Mouse (Mus musculus) C2C12 (cell line): ENCODE data around the gene Adamts12. TPM values are rescaled to one million over a fixed set of nuclear protein-coding genes. Genes with fewer than 3 reads are reported as not detected.

Experiments used
- H3K27me3 ChIP-seq: one replicate; pipeline ENCODE4 v1.6.1; 2011; ENCODE audit not compliant: control insufficient read depth, insufficient read depth, insufficient read length
- H3K36me3 ChIP-seq: one replicate; pipeline ENCODE4 v1.6.1; 2011; ENCODE audit not compliant: control insufficient read depth, insufficient read depth
- H3K4me3 ChIP-seq: one replicate; pipeline ENCODE4 v1.5.1; 2011; ENCODE audit warnings: mild to moderate bottlenecking, control low read depth; ENCODE audit not compliant: poor library complexity, insufficient read depth, severe bottlenecking
- H3K79me2 ChIP-seq: one replicate; pipeline ENCODE4 v1.6.1; 2011; ENCODE audit not compliant: control insufficient read depth, insufficient read depth
- H3K79me3 ChIP-seq: one replicate; pipeline ENCODE4 v1.6.1; 2011; ENCODE audit warnings: low read depth, control low read depth
- H3ac ChIP-seq: one replicate; pipeline ENCODE3; 2011; ENCODE audit warnings: low read depth; ENCODE audit not compliant: control insufficient read depth, insufficient read length
- CEBPB ChIP-seq: IDR thresholded peaks from one replicate; pipeline ENCODE4 v1.6.1; 2011; ENCODE audit warnings: low read depth, mild to moderate bottlenecking, control low read depth, moderate library complexity
- CTCF ChIP-seq: IDR thresholded peaks from one replicate; pipeline ENCODE4 v1.5.1; 2011; ENCODE audit not compliant: control insufficient read depth, insufficient read depth, insufficient read length
- FOSL1 ChIP-seq: IDR thresholded peaks from one replicate; pipeline ENCODE4 v1.8.0; 2011; ENCODE audit warnings: mild to moderate bottlenecking, low read length; ENCODE audit not compliant: poor library complexity, insufficient read depth, severe bottlenecking
- MAX ChIP-seq: IDR thresholded peaks from one replicate; pipeline ENCODE4 v1.6.1; 2011; ENCODE audit warnings: mild to moderate bottlenecking, control low read depth
- MYOD1 ChIP-seq: IDR thresholded peaks from one replicate; pipeline ENCODE4 v1.6.1; 2011; ENCODE audit warnings: low read depth; ENCODE audit not compliant: control insufficient read depth, insufficient read length
- MYOG ChIP-seq: IDR thresholded peaks from one replicate; pipeline ENCODE4 v1.6.1; 2011; ENCODE audit not compliant: control insufficient read depth, insufficient read length; ENCODE audit errors: extremely low read depth
- USF1 ChIP-seq: IDR thresholded peaks from one replicate; pipeline ENCODE4 v1.6.1; 2011; ENCODE audit warnings: low read depth, mild to moderate bottlenecking, control low read depth, moderate library complexity
- polyA plus RNA-seq: library from polyadenylated mRNA; unstranded; fragments of >200 nt; fragmentation: generic; extraction: Trizol; gene quantifications from one replicate; pipeline ENCODE4 v1.2.1, GENCODE M21; 2012; ENCODE audit warnings: missing spikeins

The Adamts12 gene
- polyA plus RNA-seq, 1 experiment = 0.14 TPM

GRCm38 (mm10) chr15:11246402-11246801 is 181.8 kb downstream of the Adamts12 start:
- TF ChIP-seq MYOD1 = no peak
- TF ChIP-seq FOSL1 = no peak
- no peak for TF ChIP-seq USF1
- TF ChIP-seq MYOG = no peak
- TF ChIP-seq MAX = no peak
- TF ChIP-seq CEBPB = no peak
- no peak for TF ChIP-seq CTCF
- H3ac ChIP-seq = no peak overlapping the region
- no peaks in the 10 kb centered on the region for H3K79me2 ChIP-seq
- H3K36me3 ChIP-seq = no peaks in the 10 kb centered on the region
- H3K27me3 ChIP-seq = no peaks in the 10 kb centered on the region
- no peak overlapping the region for H3K4me3 ChIP-seq
- H3K79me3 ChIP-seq = no peaks in the 10 kb centered on the region

GRCm38 (mm10) chr15:11279273-11280080 is 214.9 kb downstream of the Adamts12 start:
- Histone ChIP-seq H3K4me3 (no peak overlapping the region), H3K36me3 (no peaks in the 10 kb centered on the region), H3K79me3 (no peaks in the 10 kb centered on the region), H3K79me2 (no peaks in the 10 kb centered on the region), H3ac (no peak overlapping the region), H3K27me3 (peaks cover 9% of the 10 kb centered on the region)
- no peak for TF ChIP-seq CTCF
- TF ChIP-seq CEBPB = no peak
- TF ChIP-seq MAX = no peak
- no peak for TF ChIP-seq MYOG
- TF ChIP-seq FOSL1 = no peak
- TF ChIP-seq USF1 = no peak
- TF ChIP-seq MYOD1 = no peak

- H3K4me3 ChIP-seq = no peak overlapping the region
- H3K79me3 ChIP-seq = no peaks in the 10 kb centered on the region
- H3K79me2 ChIP-seq = no peaks in the 10 kb centered on the region
- TF ChIP-seq MYOG (no peak), FOSL1 (no peak), MYOD1 (no peak), MAX (no peak), USF1 (no peak), CEBPB (no peak), CTCF (no peak)
- peaks cover 9% of the 10 kb centered on the region for H3K27me3 ChIP-seq
- no peaks in the 10 kb centered on the region for H3K36me3 ChIP-seq
- H3ac ChIP-seq = no peak overlapping the region
Observed at GRCm38 (mm10) chr15:11280689-11281264, 216.2 kb downstream of the Adamts12 start.

- Histone ChIP-seq H3K36me3 (no peaks in the 10 kb centered on the region), H3K27me3 (no peaks in the 10 kb centered on the region), H3K79me3 (no peaks in the 10 kb centered on the region), H3ac (no peak overlapping the region), H3K4me3 (no peak overlapping the region), H3K79me2 (no peaks in the 10 kb centered on the region)
- TF ChIP-seq CEBPB (no peak), MYOG (no peak), USF1 (no peak), CTCF (no peak), MYOD1 (no peak), FOSL1 (no peak), MAX (no peak)
Observed at GRCm38 (mm10) chr15:11283171-11283570, 218.6 kb downstream of the Adamts12 start.

- no peak for TF ChIP-seq MYOG
- no peak for TF ChIP-seq MAX
- TF ChIP-seq CEBPB = no peak
- no peak for TF ChIP-seq FOSL1
- no peak for TF ChIP-seq CTCF
- no peak for TF ChIP-seq USF1
- TF ChIP-seq MYOD1 = no peak
- H3K79me2 ChIP-seq = no peaks in the 10 kb centered on the region
- H3K36me3 ChIP-seq = no peaks in the 10 kb centered on the region
- H3ac ChIP-seq = no peak overlapping the region
- no peaks in the 10 kb centered on the region for H3K27me3 ChIP-seq
- H3K4me3 ChIP-seq = no peak overlapping the region
- H3K79me3 ChIP-seq = no peaks in the 10 kb centered on the region
Observed at GRCm38 (mm10) chr15:11287780-11288179, 223.2 kb downstream of the Adamts12 start.

- no peaks in the 10 kb centered on the region for H3K79me3 ChIP-seq
- no peaks in the 10 kb centered on the region for H3K36me3 ChIP-seq
- H3ac ChIP-seq = no peak overlapping the region
- H3K27me3 ChIP-seq = no peaks in the 10 kb centered on the region
- TF ChIP-seq USF1 (no peak), FOSL1 (no peak), MAX (no peak), MYOG (no peak), CTCF (no peak), MYOD1 (no peak), CEBPB (no peak)
- H3K4me3 ChIP-seq = no peak overlapping the region
- no peaks in the 10 kb centered on the region for H3K79me2 ChIP-seq
Observed at GRCm38 (mm10) chr15:11292246-11292645, 227.7 kb downstream of the Adamts12 start.
